Mouse (Mus musculus) lung, postnatal 0 days (tissue): ENCODE data around the gene Rap1b. TPM values are rescaled to one million over a fixed set of nuclear protein-coding genes. Genes with fewer than 3 reads are reported as not detected.
A peak's percentile ranks its signal among the peaks of the same experiment; 100 is the strongest.

Experiments used
- ATAC-seq: fragments of 200-750 bp; cut with Nextera tagmentation; 2 replicates; pipeline ENCODE4 v1.8.0; 2017; ENCODE audit warnings: moderate library complexity
- DNase-seq: peaks from one replicate; pipeline ENCODE4 v3.0.0-alpha.2; 2016; ENCODE audit warnings: low spot score
- H3K27ac ChIP-seq: fragments of 300-500 bp; sonication (generic); 2 replicates; pipeline ENCODE4 v1.5.1; 2014; ENCODE audit warnings: antibody characterized with exemption, mild to moderate bottlenecking, low read length, mixed read lengths
- H3K27me3 ChIP-seq: fragments of 300-500 bp; sonication (generic); replicated peaks from 2 replicates; pipeline ENCODE4 v1.6.1; 2014; ENCODE audit warnings: low read length, mixed read lengths; ENCODE audit not compliant: insufficient read depth
- H3K36me3 ChIP-seq: fragments of 300-500 bp; sonication (generic); 2 replicates; pipeline ENCODE4 v1.6.1; 2014; ENCODE audit warnings: low read length, mixed read lengths; ENCODE audit not compliant: insufficient read depth
- H3K4me1 ChIP-seq: fragments of 300-500 bp; sonication (generic); 2 replicates; pipeline ENCODE4 v1.6.1; 2014; ENCODE audit warnings: antibody characterized with exemption, low read depth, low read length, mixed read lengths; ENCODE audit not compliant: insufficient read depth
- H3K4me2 ChIP-seq: fragments of 300-500 bp; sonication (generic); replicated peaks from 2 replicates; pipeline ENCODE4 v1.6.1; 2014; ENCODE audit warnings: low read depth, mild to moderate bottlenecking, low read length, moderate library complexity, mixed read lengths
- H3K4me3 ChIP-seq: fragments of 300-500 bp; sonication (generic); 2 replicates; pipeline ENCODE4 v1.5.1; 2014; ENCODE audit warnings: low read depth, low read length
- H3K9ac ChIP-seq: fragments of 300-500 bp; sonication (generic); replicated peaks from 2 replicates; pipeline ENCODE4 v1.6.1; 2014; ENCODE audit warnings: low read depth, mild to moderate bottlenecking
- H3K9me3 ChIP-seq: fragments of 300-500 bp; sonication (generic); 2 replicates; pipeline ENCODE4 v1.6.1; 2016; ENCODE audit warnings: low read length, mixed read lengths
- CTCF ChIP-seq: IDR thresholded peaks from 2 replicates; pipeline ENCODE4 v1.5.1; 2016; ENCODE audit warnings: antibody characterized with exemption, mild to moderate bottlenecking
- EP300 ChIP-seq: IDR thresholded peaks from 2 replicates; pipeline ENCODE4 v1.6.1; 2016; ENCODE audit warnings: antibody characterized with exemption, mild to moderate bottlenecking, control low read depth
- whole genome bisulfite sequencing: fragments of 180-500 bp; shearing (Covaris S2); extraction: QIAGEN DNeasy Blood & Tissue Kit; methylation state at CpG from one replicate; pipeline ENCODE4 v1.1.7; 2014; 5-methylcytosine and 5-hydroxymethylcytosine counted together
- polyA plus RNA-seq: library from polyadenylated mRNA; unstranded; fragments of >200 nt; fragmentation: Nextera tagmentation; extraction: Ambion mirVana; gene quantifications from 2 replicates; pipeline ENCODE4 v1.2.1, GENCODE M21; 2015

The Rap1b gene
- polyA plus RNA-seq, 1 experiment from 2014 or later: 268 TPM

GRCm38 (mm10) chr10:117797106-117797505 lies 48.7 kb downstream of the Rap1b start:
- ATAC-seq (no peak), DNase-seq (no peak)
- Histone ChIP-seq H3K9me3 (no peaks in the 10 kb centered on the region), H3K4me3 (no peak overlapping the region), H3K27ac (no peak overlapping the region), H3K27me3 (no peaks in the 10 kb centered on the region), H3K9ac (no peak overlapping the region), H3K4me2 (no peak overlapping the region), H3K36me3 (no peaks in the 10 kb centered on the region), H3K4me1 (no peaks in the 10 kb centered on the region)
- no peak for TF ChIP-seq CTCF
- TF ChIP-seq EP300: no peak
- WGBS: 76% methylated on average over 12 of the region's 12 CpGs

DNA sequence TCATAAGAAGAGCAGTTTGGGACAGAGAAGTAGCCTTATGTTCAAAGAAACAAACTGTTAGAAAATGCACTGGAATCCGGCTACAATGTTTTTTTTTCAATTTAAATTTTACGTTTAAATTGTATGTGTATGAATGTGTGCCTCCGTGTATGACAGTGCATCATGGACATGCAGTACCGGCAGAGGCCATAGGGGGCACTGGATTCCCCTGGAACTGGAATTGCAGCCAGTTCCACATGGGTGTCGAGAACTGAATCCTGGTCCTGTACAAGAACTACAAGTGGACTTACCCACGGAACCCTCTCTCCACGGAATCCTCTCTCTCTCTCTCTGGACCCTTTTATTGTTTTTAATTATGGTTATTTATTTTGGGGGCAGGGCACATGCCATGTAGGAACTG lies 49.7 kb downstream of the Rap1b start:
- no peak overlapping the region for H3K27ac ChIP-seq
- no peak overlapping the region for H3K4me2 ChIP-seq
- H3K4me3 ChIP-seq: no peak overlapping the region
- no peaks in the 10 kb centered on the region for H3K27me3 ChIP-seq
- WGBS: 94% methylated on average over 7 of the region's 7 CpGs
- H3K4me1 ChIP-seq: peaks cover 5% of the 10 kb centered on the region; the same call in 1 of the 2 replicates
- no peaks in the 10 kb centered on the region for H3K36me3 ChIP-seq
- DNase-seq: no peak
- no peak overlapping the region for H3K9ac ChIP-seq
- no peak for ATAC-seq
- H3K9me3 ChIP-seq: no peaks in the 10 kb centered on the region
- TF ChIP-seq EP300: no peak
- peak; percentile 48 for TF ChIP-seq CTCF

GRCm38 (mm10) chr10:117795206-117795605 lies 50.6 kb downstream of the Rap1b start:
- no peak overlapping the region for H3K9ac ChIP-seq
- TF ChIP-seq CTCF: no peak
- no peak for TF ChIP-seq EP300
- WGBS: 64% methylated on average over 4 of the region's 4 CpGs
- H3K9me3 ChIP-seq: no peaks in the 10 kb centered on the region
- H3K27me3 ChIP-seq: no peaks in the 10 kb centered on the region
- H3K36me3 ChIP-seq: no peaks in the 10 kb centered on the region
- H3K27ac ChIP-seq: no peak overlapping the region
- no peak overlapping the region for H3K4me2 ChIP-seq
- DNase-seq (no peak), ATAC-seq (no peak)
- H3K4me3 ChIP-seq: no peak overlapping the region
- peaks cover 5% of the 10 kb centered on the region; the same call in 1 of the 2 replicates for H3K4me1 ChIP-seq

DNA sequence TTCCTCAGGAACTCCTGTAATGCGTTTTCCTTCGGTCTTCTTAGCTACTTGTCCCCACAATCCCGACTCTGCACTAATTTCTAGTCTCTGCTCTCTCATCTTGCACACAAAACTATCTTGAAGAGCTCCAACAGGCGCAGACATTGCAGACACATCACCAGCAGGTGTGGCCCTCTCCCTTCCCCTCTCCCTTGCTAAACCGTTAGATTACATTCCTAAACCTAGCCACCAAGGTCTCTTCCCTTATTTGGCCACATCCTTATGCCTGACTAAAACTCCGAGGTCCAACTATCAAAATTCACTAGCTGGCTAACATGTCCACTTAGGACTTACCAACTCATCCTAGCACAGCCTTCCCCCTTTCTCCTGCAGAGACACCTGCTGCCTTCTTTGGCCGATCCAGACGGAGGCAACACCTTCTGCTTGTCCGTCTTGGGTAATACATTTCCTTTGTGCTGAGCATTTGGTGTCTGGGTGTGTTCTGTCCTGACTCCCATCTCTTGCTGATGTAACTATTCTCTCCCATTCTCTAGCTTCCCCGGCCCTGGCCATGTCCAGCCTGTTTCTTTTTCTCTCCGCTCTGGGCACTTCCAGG lies 52.3 kb downstream of the Rap1b start:
- Histone ChIP-seq H3K9ac (no peak overlapping the region), H3K4me3 (no peak overlapping the region), H3K4me2 (no peak overlapping the region), H3K4me1 (peaks cover 5% of the 10 kb centered on the region; the same call in 1 of the 2 replicates), H3K27ac (peak overlapping the region; percentile 83), H3K9me3 (no peaks in the 10 kb centered on the region), H3K36me3 (no peaks in the 10 kb centered on the region), H3K27me3 (no peaks in the 10 kb centered on the region)
- DNase-seq (no peak), ATAC-seq (no peak)
- TF ChIP-seq EP300 (no peak), CTCF (no peak)
- WGBS: 64% methylated on average over 11 of the region's 11 CpGs

DNA sequence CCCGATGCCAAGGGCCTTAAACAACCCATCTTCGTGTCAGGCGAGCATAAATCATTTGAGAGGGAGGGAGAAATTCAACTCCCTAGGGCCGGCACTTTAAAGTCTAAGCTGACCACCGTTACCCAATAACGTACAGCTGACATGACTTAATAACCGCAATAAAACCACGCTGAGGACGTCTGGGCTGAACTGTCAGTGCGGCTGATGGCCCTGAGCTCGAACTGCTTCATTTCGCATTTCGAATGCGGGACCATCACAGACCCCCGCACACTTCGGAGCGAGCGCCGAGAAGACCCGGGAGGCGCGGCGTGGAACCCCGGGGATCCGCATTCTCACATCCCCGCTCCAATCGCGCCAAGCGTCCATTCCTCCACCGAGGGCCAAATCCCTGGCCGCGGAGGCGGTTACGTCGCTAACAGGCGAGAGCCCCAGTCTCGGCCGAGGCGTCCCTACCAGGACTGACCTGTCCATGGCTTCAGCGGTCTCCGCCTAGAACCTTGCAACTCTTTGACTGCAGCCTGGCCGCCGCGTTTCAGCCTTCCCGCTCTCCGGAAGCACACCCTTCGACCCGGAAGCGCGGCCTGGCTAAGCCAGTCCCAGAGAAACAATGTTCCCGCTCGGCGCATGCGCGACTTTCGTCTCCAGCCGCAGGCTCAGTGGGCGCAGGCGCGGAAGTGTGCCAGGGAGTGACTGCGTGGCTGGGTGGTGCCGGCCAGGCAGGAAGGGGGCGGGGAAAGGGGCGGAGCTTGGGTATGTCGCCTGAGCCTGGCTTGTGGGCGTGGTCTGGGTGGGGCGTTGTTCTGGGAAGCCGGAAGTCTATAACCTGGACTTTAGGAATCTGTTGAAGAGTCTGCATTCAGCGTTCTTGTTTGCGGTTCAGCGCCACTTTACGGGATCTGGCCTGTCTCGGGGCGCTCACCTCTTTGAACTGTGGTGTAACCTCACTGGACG lies 53.4 kb downstream of the Rap1b start, which contains the start of gene Nup107:
TSS of gene Nup107 (minus strand) at position 565 of the 951 bp plus-strand sequence.
- Histone ChIP-seq H3K27me3 (no peaks in the 10 kb centered on the region), H3K36me3 (no peaks in the 10 kb centered on the region), H3K9me3 (no peaks in the 10 kb centered on the region), H3K4me1 (peaks cover 5% of the 10 kb centered on the region; the same call in 1 of the 2 replicates), H3K27ac (peak within 1 kb of the TSS; percentile 83), H3K4me2 (peak within 1 kb of the TSS; percentile 80), H3K9ac (peak within 1 kb of the TSS; percentile 73), H3K4me3 (peak within 1 kb of the TSS; percentile 84)
- no peak for TF ChIP-seq EP300
- TF ChIP-seq CTCF: 0 out of 2 replicates have a peak, but pooled peaks have one; percentile 6
- ATAC-seq: peak; percentile 98
- DNase-seq: peak; percentile 99
- WGBS: 1% methylated on average over 75 of the region's 75 CpGs

- ATAC-seq: no peak
- H3K4me3 ChIP-seq: no peak overlapping the region
- H3K4me2 ChIP-seq: no peak overlapping the region
- no peak overlapping the region for H3K9ac ChIP-seq
- H3K27ac ChIP-seq: no peak overlapping the region
- H3K36me3 ChIP-seq: no peaks in the 10 kb centered on the region; the same call in 1 of the 2 replicates
- WGBS: 68% methylated on average over 2 of the region's 2 CpGs
- H3K4me1 ChIP-seq: peaks cover 5% of the 10 kb centered on the region; the same call in 1 of the 2 replicates
- TF ChIP-seq EP300: no peak
- TF ChIP-seq CTCF: no peak
- no peak for DNase-seq
- no peaks in the 10 kb centered on the region for H3K9me3 ChIP-seq
- H3K27me3 ChIP-seq: no peaks in the 10 kb centered on the region
Observed at GRCm38 (mm10) chr10:117791171-117791470, 54.7 kb downstream of the Rap1b start.
